Mouse (Mus musculus) stomach, postnatal 0 days (tissue): ENCODE measurements around the gene Gm26657.

ENCODE experiments used
- CTCF ChIP-seq: IDR thresholded peaks from 2 replicates; pipeline ENCODE4 v1.5.1; 2016; ENCODE audit warnings: antibody characterized with exemption, low read depth, mild to moderate bottlenecking, moderate library complexity
- EP300 ChIP-seq: optimal IDR thresholded peaks from 2 replicates; pipeline ENCODE3; 2016; ENCODE audit warnings: antibody characterized with exemption

DNA sequence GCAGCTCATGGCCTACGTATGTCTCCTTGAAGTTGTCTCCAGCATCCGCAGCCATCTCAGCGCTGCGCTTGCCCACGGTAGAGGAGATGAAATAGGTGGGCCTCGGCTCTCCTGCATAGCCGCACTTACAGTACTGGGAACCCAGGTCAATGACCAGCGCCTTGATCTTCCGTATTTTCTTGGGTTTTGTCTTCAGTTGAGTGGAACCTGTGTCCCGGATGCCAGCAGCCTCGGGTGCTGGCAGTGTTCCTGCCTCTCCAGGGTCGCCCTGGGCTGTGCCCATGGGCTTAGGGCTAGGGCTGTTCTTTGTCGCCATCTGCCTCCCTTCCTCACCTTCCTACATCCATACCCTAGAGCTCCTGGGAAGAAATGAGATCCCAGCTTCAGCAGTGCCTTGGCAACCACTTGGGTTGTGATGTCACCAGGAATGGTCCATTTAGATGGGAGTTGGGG, 1.2 kb downstream of the Gm26657 start, which contains the start of gene Actl7b:
- TF ChIP-seq CTCF (no peak), EP300 (no peak)
